Mouse (Mus musculus) hindbrain, embryonic 16.5 days (tissue): Measurements from ENCODE around the gene Pdcd6ip. TPM values are rescaled to one million over a fixed set of nuclear protein-coding genes. Genes with fewer than 3 reads are reported as not detected.

Experiments used
- ATAC-seq: fragments of 200-750 bp; cut with Nextera tagmentation; 2 replicates; pipeline ENCODE4 v1.8.0; 2017; ENCODE audit warnings: moderate TSS enrichment, moderate library complexity
- H3K27ac ChIP-seq: fragments of 300-500 bp; sonication (generic); 2 replicates; pipeline ENCODE4 v1.5.1; 2014; ENCODE audit warnings: low read depth, mild to moderate bottlenecking, control low read depth, low read length, moderate library complexity
- H3K27me3 ChIP-seq: fragments of 300-500 bp; sonication (generic); replicated peaks from 2 replicates; pipeline ENCODE4 v1.6.1; 2014; ENCODE audit warnings: low read length; ENCODE audit not compliant: control insufficient read depth, insufficient read depth
- H3K36me3 ChIP-seq: fragments of 300-500 bp; sonication (generic); 2 replicates; pipeline ENCODE4 v1.6.1; 2014; ENCODE audit warnings: mild to moderate bottlenecking, low read length, moderate library complexity, mixed read lengths; ENCODE audit not compliant: control insufficient read depth, insufficient read depth
- H3K4me1 ChIP-seq: fragments of 300-500 bp; sonication (generic); 2 replicates; pipeline ENCODE4 v1.6.1; 2014; ENCODE audit warnings: low read depth, low read length; ENCODE audit not compliant: control insufficient read depth, insufficient read depth
- H3K4me2 ChIP-seq: fragments of 300-500 bp; sonication (generic); 2 replicates; pipeline ENCODE4 v1.6.1; 2014; ENCODE audit warnings: mild to moderate bottlenecking, low read length, control low read depth, moderate library complexity
- H3K4me3 ChIP-seq: fragments of 300-500 bp; sonication (generic); 2 replicates; pipeline ENCODE4 v1.5.1; 2014; ENCODE audit warnings: mild to moderate bottlenecking, low read length, control low read depth, moderate library complexity
- H3K9ac ChIP-seq: fragments of 300-500 bp; sonication (generic); 2 replicates; pipeline ENCODE4 v1.6.1; 2014; ENCODE audit warnings: low read depth, mild to moderate bottlenecking, control low read depth, low read length, moderate library complexity
- H3K9me3 ChIP-seq: fragments of 300-500 bp; sonication (generic); 2 replicates; pipeline ENCODE4 v1.6.1; 2014; ENCODE audit warnings: mild to moderate bottlenecking, low read length, moderate library complexity; ENCODE audit not compliant: control insufficient read depth
- WGBS: fragments of 180-500 bp; shearing (Covaris S2); extraction: QIAGEN DNeasy Blood & Tissue Kit; methylation state at CpG from one replicate; pipeline ENCODE4 v1.1.7; 2014; 5-methylcytosine and 5-hydroxymethylcytosine counted together
- polyA plus RNA-seq: library from polyadenylated mRNA; unstranded; fragments of >200 nt; fragmentation: Nextera tagmentation; extraction: Ambion mirVana; gene quantifications from 2 replicates; pipeline ENCODE4 v1.2.1, GENCODE M21; 2015

Gene Pdcd6ip
- polyA plus RNA-seq, 1 experiment from 2014 or later: 35.4 TPM

DNA sequence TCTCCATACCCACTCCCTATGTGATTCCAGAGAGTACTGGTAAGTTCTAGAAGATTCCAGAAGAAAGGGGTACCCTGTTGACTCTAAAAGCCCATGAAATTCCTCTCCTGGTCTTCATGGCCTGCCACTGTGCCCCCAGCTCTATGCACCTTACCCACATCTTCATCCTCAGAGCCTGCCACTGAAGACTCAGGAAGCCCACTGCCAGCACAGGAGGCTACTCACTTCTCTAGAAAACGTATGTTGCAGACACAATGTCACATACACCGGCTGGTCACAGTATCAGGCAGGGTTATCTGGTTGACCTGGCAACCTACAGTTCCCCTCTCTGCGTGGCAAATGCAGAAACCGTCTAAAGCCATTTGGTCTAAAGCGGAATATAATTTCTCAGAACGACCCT is 91.0 kb downstream of the Pdcd6ip start:
- ATAC-seq: no peak
- no peak overlapping the region for H3K4me2 ChIP-seq

DNA sequence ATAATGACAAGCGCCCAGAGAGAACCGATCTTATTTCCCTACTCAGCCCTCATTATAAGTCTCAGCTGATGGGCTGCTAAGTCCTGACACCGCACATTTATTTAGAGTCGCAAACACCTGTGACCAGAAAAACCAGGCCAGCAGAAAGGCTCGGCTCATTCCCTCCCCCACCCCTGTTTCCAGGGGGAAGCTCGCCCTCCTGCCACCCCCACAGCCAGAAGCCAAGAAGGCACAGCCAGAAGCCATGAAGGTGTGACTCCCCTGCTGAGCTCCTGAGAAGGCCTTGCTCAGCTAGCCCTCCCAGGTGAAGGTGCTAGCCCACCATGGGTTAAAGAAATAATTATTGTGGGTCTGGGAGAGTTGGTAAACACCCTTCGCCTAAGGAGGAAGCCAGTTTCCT is 97.3 kb downstream of the Pdcd6ip start:
- 64% methylated on average over 7 of the region's 7 CpGs for WGBS

More for the DNA sequence above, 91.0 kb downstream of the Pdcd6ip start:
- Histone ChIP-seq H3K27ac (no peak overlapping the region), H3K9me3 (no peaks in the 10 kb centered on the region), H3K36me3 (no peaks in the 10 kb centered on the region), H3K4me1 (no peaks in the 10 kb centered on the region), H3K27me3 (no peaks in the 10 kb centered on the region), H3K9ac (no peak overlapping the region), H3K4me3 (no peak overlapping the region)
- 93% methylated on average over 6 of the region's 6 CpGs for WGBS

DNA sequence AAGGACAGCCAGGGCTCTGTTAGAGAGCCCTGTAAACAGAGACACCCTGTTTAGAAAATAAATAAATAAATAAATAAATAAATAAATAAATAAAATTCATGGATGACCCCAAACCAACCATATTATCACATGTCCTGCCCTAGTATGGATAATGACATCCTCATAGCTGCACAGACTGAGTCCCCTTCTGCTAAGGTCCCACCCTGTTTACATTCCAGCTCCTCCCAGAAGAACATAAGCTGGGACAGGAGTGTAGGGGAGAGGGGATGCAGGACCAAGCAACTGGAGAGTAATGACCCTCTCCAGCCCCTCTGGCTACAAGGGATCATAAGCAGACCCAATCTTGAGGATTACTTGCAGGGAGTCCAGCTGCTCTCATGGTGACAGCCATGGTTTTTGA is 105.9 kb downstream of the Pdcd6ip start:
- no peak overlapping the region for H3K4me3 ChIP-seq
- H3K27me3 ChIP-seq: no peaks in the 10 kb centered on the region
- H3K4me1 ChIP-seq: no peaks in the 10 kb centered on the region
- H3K9me3 ChIP-seq: no peaks in the 10 kb centered on the region
- H3K4me2 ChIP-seq: no peak overlapping the region
- no peak overlapping the region for H3K9ac ChIP-seq
- ATAC-seq: no peak
- no peak overlapping the region for H3K27ac ChIP-seq
- no peaks in the 10 kb centered on the region for H3K36me3 ChIP-seq

More for the DNA sequence above, 97.3 kb downstream of the Pdcd6ip start:
- no peaks in the 10 kb centered on the region for H3K4me1 ChIP-seq
- no peaks in the 10 kb centered on the region for H3K9me3 ChIP-seq
- H3K27ac ChIP-seq: no peak overlapping the region
- no peak for ATAC-seq
- H3K4me3 ChIP-seq: no peak overlapping the region
- H3K36me3 ChIP-seq: no peaks in the 10 kb centered on the region
- H3K4me2 ChIP-seq: no peak overlapping the region
- H3K9ac ChIP-seq: no peak overlapping the region
- no peaks in the 10 kb centered on the region for H3K27me3 ChIP-seq

Other genes with a start within 250 kb of the Pdcd6ip start
- gene Clasp2, start 33.2 kb upstream of the Pdcd6ip start, polyA plus RNA-seq: 115 and 122 TPM in 2 replicates
- 21.3 and 26.8 TPM in 2 replicates for gene Ubp1, start 222.7 kb upstream of the Pdcd6ip start, polyA plus RNA-seq